Mouse (Mus musculus) layer of hippocampus, postnatal 25 days (tissue): ENCODE results near the gene Gosr2. TPM values are rescaled to one million over a fixed set of nuclear protein-coding genes. Genes with fewer than 3 reads are reported as not detected.
A peak's percentile ranks its signal among the peaks of the same experiment; 100 is the strongest.

ENCODE experiments used
- DNase-seq, 2 experiments: peaks; one replicate each; pipeline ENCODE4 v3.0.0; 2022; ENCODE audit warnings: mixed read lengths in 2 of 2, low spot score in 1 of 2; ENCODE audit errors: extremely low spot score in 1 of 2
- total RNA-seq, 2 experiments: library from RNA; stranded (reverse); gene quantifications; 2 replicates each; pipeline ENCODE4 v1.2.3; 2021

Gosr2 gene
- total RNA-seq, 2 experiments from 2014 or later = 68.3 to 71.6 TPM

- DNase-seq = no peak
Measured at GRCm38 (mm10) chr11:103691036-103691435, 6.7 kb downstream of the Gosr2 start.

- no peak for DNase-seq
Measured at GRCm38 (mm10) chr11:103688980-103689378, 8.7 kb downstream of the Gosr2 start.

DNA sequence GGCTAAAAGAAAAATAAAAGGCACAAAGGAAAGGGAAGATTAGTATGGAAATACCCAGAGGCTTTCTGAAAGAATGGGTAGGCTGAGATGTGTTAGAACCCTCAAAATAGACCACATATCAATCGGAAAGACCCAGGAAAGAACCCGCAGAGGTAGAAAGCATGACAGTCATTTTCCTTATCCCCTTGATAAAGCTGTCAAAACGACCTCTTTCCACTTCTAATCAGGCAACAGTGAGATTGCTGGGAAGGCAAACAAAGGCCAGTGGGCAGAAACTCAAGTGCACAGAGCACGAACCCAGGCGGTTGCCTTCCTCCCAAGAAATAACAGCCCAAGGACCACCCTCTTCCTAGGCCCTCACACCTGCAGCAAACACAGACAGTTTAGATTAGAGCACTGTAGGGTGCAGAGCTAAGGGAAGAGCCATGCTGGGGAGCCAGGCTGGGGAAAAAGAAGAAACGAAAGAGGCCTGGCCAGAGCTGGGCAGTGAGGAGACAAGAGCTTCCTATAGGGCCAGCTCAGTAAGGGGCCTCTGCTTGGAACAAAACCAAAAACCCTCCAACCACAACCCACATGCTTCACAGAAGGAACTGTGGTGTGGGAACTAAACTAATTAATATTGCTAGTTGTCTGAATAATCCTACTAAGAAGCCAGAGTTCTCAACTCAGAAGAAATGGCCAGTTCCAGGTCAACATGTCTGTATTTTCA, 9.3 kb downstream of the Gosr2 start:
- no peak for DNase-seq

DNA sequence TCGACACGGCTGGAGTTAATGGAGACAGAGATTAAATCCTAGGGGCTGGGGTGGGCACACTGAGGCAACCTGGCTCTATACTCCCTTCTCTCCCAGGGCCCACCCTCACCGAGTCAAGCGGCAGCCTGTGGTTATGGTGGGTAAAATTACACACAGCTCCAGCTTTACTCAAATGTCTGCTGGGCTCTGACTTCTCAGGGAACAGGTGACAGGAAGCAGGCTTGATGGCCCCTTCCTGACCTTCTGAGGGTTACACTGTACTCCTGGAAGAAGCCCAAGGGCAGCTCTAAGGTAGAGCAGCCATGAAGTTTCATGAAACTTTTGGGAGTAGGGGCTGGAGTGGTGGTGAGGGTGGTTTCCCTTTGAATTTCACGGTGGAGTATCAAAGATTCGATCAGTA, 11.0 kb downstream of the Gosr2 start:
- no peak for DNase-seq

DNA sequence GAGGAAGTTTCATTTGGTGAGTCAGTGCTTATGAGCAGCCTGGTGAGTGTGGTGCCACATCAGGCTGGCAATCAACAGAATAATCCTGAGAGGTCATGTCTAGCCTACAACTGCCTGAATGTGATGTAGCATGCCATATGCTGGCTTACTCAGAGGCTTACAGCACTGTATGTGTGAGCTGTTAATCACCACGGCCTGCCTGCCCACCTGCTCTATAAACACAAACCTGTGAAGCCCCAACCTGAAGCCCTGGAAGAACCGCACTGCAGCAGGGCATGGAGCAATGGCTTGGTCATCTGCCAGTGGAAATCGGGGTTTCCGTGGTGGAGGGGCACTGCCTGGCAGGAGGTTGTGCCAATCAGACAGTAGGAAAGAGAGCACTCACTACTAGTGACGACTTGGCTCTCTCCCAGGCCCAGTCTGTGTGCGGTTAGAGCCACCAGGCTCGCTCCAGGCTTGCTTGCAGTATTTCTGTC, 12.4 kb downstream of the Gosr2 start:
- DNase-seq = peak; percentile 27 to 58

DNA sequence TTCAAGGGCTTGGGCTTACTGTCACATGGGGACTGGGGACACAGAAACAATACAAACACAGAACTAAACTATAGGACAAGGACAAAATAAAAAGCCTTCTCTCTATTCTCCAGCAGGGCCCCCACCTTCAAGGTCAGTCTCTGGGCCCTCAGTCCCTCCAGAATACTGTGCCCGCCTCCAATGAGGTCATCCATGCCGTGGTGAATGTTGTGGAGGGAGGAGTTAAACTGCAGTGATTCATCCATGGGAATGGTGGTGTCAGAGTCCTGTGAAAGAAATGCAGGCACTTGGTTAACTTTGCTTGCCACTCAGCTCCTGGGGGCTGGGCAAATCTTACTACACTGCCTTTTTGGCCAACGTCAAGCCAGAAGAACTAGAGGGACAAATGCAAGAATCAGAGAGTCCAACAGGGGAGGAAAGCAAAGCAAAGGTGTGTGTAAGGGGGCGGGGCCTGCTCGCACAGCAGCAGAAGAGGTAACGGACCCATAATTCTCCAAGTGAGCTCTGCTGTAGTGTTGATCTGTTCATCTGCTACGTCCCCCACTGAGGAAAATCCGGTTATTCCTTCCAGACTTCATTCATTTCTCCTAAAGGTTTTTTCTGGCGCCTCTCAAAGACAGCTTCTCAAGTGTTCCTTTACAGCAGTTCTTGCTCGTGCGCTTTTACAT, 13.9 kb downstream of the Gosr2 start:
- DNase-seq = no peak

DNA sequence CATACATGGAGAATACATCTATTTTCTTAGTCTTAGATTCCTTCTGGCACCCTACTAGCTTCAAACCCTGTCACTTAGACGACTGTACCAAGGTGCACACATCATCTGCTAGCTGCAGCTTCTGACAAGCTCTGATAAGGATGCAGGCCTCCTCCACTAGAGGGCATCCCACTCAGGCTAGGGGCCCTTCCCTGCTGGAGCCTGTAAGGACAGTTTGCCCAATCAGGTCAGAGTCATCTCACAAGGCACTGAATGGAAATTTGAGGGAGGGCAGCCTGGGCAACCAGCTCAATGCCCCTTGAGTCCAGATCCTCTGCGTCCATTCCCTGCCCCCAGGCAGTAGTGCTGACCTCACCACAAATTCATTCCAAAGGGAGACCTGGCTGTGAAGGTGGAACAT, 20.7 kb downstream of the Gosr2 start:
- DNase-seq = peak in 1 of 2 experiments; percentile 54

GRCm38 (mm10) chr11:103675556-103675955, 22.1 kb downstream of the Gosr2 start:
- DNase-seq = peak; percentile 53 to 66

GRCm38 (mm10) chr11:103666907-103667426, 30.7 kb downstream of the Gosr2 start:
- DNase-seq = no peak

GRCm38 (mm10) chr11:103666181-103666906, 31.4 kb downstream of the Gosr2 start:
- peak; percentile 41 to 48 for DNase-seq

- DNase-seq = peak in 1 of 2 experiments; percentile 31
Measured at GRCm38 (mm10) chr11:103665695-103666094, 32.0 kb downstream of the Gosr2 start.

GRCm38 (mm10) chr11:103663119-103663518, 34.6 kb downstream of the Gosr2 start:
- no peak for DNase-seq

GRCm38 (mm10) chr11:103662546-103662945, 35.2 kb downstream of the Gosr2 start:
- peak; percentile 40 to 49 for DNase-seq

DNA sequence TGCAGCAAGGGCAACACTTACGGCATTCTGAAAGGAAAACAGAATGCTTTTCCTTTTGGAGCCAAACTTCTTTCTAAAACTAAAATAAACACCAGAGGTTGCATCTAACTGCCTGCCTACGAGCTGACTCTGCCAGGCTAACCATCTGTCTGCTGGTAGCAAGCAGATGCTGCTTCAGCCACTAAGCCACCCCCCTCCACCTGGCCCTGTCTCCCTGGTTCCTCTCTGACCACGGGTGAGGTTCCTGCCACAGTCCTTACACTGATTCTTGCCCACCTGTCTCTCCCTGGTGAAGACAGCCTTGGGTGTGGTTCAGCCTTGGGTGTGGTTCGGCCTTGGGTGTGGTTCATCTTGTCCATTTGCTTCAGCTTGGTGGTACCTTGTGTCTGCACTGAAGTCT, 35.8 kb downstream of the Gosr2 start:
- DNase-seq = peak; percentile 33 to 39

- DNase-seq = no peak
Measured at GRCm38 (mm10) chr11:103658189-103658588, 39.5 kb downstream of the Gosr2 start.

GRCm38 (mm10) chr11:103656520-103656919, 41.2 kb downstream of the Gosr2 start:
- no peak for DNase-seq

GRCm38 (mm10) chr11:103653359-103653965, 44.2 kb downstream of the Gosr2 start:
- DNase-seq = no peak

DNA sequence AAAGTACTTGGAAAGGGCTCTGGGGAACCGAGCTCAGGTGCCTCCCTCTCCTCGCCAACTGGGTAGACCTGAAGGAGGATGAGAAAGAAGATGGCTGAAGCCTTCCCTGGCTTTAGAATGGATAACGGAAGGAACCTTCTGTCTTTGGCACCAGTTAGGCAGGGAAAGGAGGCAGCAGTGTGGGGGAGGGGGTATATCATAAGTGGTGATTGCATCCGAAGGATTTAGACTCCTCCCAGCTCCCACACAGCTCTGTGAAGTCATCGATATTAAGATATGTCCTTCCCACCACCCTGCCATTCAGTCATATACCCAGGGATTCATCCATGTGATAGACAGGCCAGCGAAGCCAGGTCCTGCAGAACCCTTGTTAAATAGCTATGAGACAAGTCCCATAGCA, 46.3 kb downstream of the Gosr2 start:
- no peak for DNase-seq

- no peak for DNase-seq
Measured at GRCm38 (mm10) chr11:103649983-103650493, 47.7 kb downstream of the Gosr2 start.

- DNase-seq = peak; percentile 64 to 72
Measured at GRCm38 (mm10) chr11:103649301-103649982, 48.3 kb downstream of the Gosr2 start, which contains the start of gene Rprml. Gene Rprml, plus strand, starts transcription at chr11:103649570.
